Mouse (Mus musculus) CH12.LX (cell line): ENCODE results near the gene Pyroxd2.

Experiments used
- CHD1 ChIP-seq: IDR thresholded peaks from 2 replicates; pipeline ENCODE4 v1.6.1; 2012; ENCODE audit warnings: low read depth, low read length, improper control_type of control experiment, inconsistent platforms
- CHD2 ChIP-seq: IDR thresholded peaks from 2 replicates; pipeline ENCODE4 v1.6.1; 2011; ENCODE audit warnings: low read length, improper control_type of control experiment
- CTCF ChIP-seq, 2 experiments: IDR thresholded peaks in 1 of 2; conservative IDR thresholded peaks in 1 of 2; 2 replicates each; pipeline ENCODE4 v1.5.1; 2011 to 2012; ENCODE audit warnings: low read depth in 2 of 2, low read length in 2 of 2, improper control_type of control experiment in 1 of 2, inconsistent platforms in 1 of 2, mild to moderate bottlenecking in 1 of 2, moderate library complexity in 1 of 2
- E2F4 ChIP-seq: IDR thresholded peaks from 2 replicates; pipeline ENCODE4 v1.6.1; 2011; ENCODE audit warnings: low read depth, low read length, improper control_type of control experiment; ENCODE audit not compliant: insufficient replicate concordance
- EP300 ChIP-seq: IDR thresholded peaks from 2 replicates; pipeline ENCODE4 v1.6.1; 2011; ENCODE audit warnings: low read length, improper control_type of control experiment
- ETS1 ChIP-seq: conservative IDR thresholded peaks from 2 replicates; pipeline ENCODE4 v1.6.1; 2012; ENCODE audit warnings: low read depth, mild to moderate bottlenecking, inconsistent platforms, low read length, improper control_type of control experiment, moderate library complexity
- IRF4 ChIP-seq: IDR thresholded peaks from 2 replicates; pipeline ENCODE4 v1.6.1; 2014; ENCODE audit warnings: low read depth, mild to moderate bottlenecking, inconsistent platforms, low read length, improper control_type of control experiment
- MAX ChIP-seq: IDR thresholded peaks from 2 replicates; pipeline ENCODE4 v1.6.1; 2011; ENCODE audit warnings: low read length, improper control_type of control experiment
- MXI1 ChIP-seq: IDR thresholded peaks from 2 replicates; pipeline ENCODE4 v1.6.1; 2011; ENCODE audit warnings: mild to moderate bottlenecking, low read depth, low read length, improper control_type of control experiment
- POLR2A ChIP-seq: IDR thresholded peaks from 2 replicates; pipeline ENCODE4 v1.6.1; 2011; ENCODE audit warnings: low read depth, mild to moderate bottlenecking, improper control_type of control experiment, low read length
- RCOR1 ChIP-seq: conservative IDR thresholded peaks from 2 replicates; pipeline ENCODE4 v1.6.1; 2012; ENCODE audit warnings: low read depth, mild to moderate bottlenecking, inconsistent platforms, low read length, improper control_type of control experiment
- TCF12 ChIP-seq: IDR thresholded peaks from 2 replicates; pipeline ENCODE4 v1.6.1; 2014; ENCODE audit warnings: low read depth, mild to moderate bottlenecking, inconsistent platforms, low read length, improper control_type of control experiment
- ZKSCAN1 ChIP-seq: IDR thresholded peaks from 2 replicates; pipeline ENCODE4 v1.6.1; 2012; ENCODE audit warnings: low read depth, inconsistent platforms, low read length, improper control_type of control experiment, borderline replicate concordance
- ZMIZ1 ChIP-seq: IDR thresholded peaks from 2 replicates; pipeline ENCODE4 v1.6.1; 2012; ENCODE audit warnings: low read depth, mild to moderate bottlenecking, inconsistent platforms, low read length, improper control_type of control experiment

- TF ChIP-seq ZMIZ1 (no peak), CHD2 (no peak), RCOR1 (no peak), ETS1 (no peak), MXI1 (no peak), MAX (no peak), CTCF (conservative IDR thresholded peaks at IDR 0.05 in 1 of 2, IDR thresholded peaks at IDR 0.05 in 1 of 2; ENCODE audit: low read depth in 2 of 2, low read length in 2 of 2) (no peak), EP300 (no peak), POLR2A (no peak), ZKSCAN1 (no peak), TCF12 (no peak), E2F4 (no peak), IRF4 (no peak), CHD1 (no peak)
Measured at GRCm38 (mm10) chr19:42753141-42753917, 754 bp upstream of the Pyroxd2 start.
